Mouse (Mus musculus) neural tube, embryonic 12.5 days (tissue): Measurements from ENCODE around the gene LTO1. TPM values are rescaled to one million over a fixed set of nuclear protein-coding genes. Genes with fewer than 3 reads are reported as not detected.

ENCODE experiments used
- ATAC-seq: fragments of 200-750 bp; cut with Nextera tagmentation; 2 replicates; pipeline ENCODE4 v1.8.0; 2017; ENCODE audit warnings: low read depth, mild to moderate bottlenecking, moderate TSS enrichment, moderate library complexity; ENCODE audit not compliant: low FRiP score
- H3K27ac ChIP-seq: fragments of 300-500 bp; sonication (generic); 2 replicates; pipeline ENCODE4 v1.5.1; 2016
- H3K27me3 ChIP-seq: fragments of 300-500 bp; sonication (generic); replicated peaks from 2 replicates; pipeline ENCODE4 v1.6.1; 2016; ENCODE audit warnings: mild to moderate bottlenecking
- H3K36me3 ChIP-seq: fragments of 300-500 bp; sonication (generic); 2 replicates; pipeline ENCODE4 v1.6.1; 2016; ENCODE audit warnings: mild to moderate bottlenecking
- H3K4me1 ChIP-seq: fragments of 300-500 bp; sonication (generic); 2 replicates; pipeline ENCODE4 v1.6.1; 2016
- H3K4me2 ChIP-seq: fragments of 300-500 bp; sonication (generic); replicated peaks from 2 replicates; pipeline ENCODE4 v1.6.1; 2016; ENCODE audit warnings: mild to moderate bottlenecking
- H3K4me3 ChIP-seq: fragments of 300-500 bp; sonication (generic); 2 replicates; pipeline ENCODE4 v1.5.1; 2016
- H3K9ac ChIP-seq: fragments of 300-500 bp; sonication (generic); 2 replicates; pipeline ENCODE4 v1.6.1; 2016; ENCODE audit warnings: mild to moderate bottlenecking
- H3K9me3 ChIP-seq: fragments of 300-500 bp; sonication (generic); 2 replicates; pipeline ENCODE4 v1.6.1; 2016; ENCODE audit warnings: mild to moderate bottlenecking
- WGBS: fragments of 180-500 bp; shearing (Covaris S2); methylation state at CpG from one replicate; pipeline ENCODE4 v1.1.7; 2016; 5-methylcytosine and 5-hydroxymethylcytosine counted together
- polyA plus RNA-seq: library from polyadenylated mRNA; unstranded; fragments of >200 nt; fragmentation: Nextera tagmentation; extraction: Ambion mirVana; gene quantifications from 2 replicates; pipeline ENCODE4 v1.2.1, GENCODE M21; 2016

Gene LTO1
- polyA plus RNA-seq, 1 experiment from 2014 or later, result 36.7 TPM

- no peak for ATAC-seq
- Histone ChIP-seq H3K4me3 (no peak overlapping the region), H3K4me1 (peaks cover 33% of the 10 kb centered on the region), H3K27ac (no peak overlapping the region), H3K36me3 (peaks cover 37% of the 10 kb centered on the region), H3K9ac (no peak overlapping the region), H3K4me2 (no peak overlapping the region), H3K9me3 (no peaks in the 10 kb centered on the region), H3K27me3 (peaks cover 8% of the 10 kb centered on the region; the same call in 1 of the 2 replicates)
- 54% methylated on average over 5 of the region's 5 CpGs for WGBS
These were observed 20.0 kb downstream of the LTO1 start for GRCm38 (mm10) chr7:144934901-144935300.

GRCm38 (mm10) chr7:144935563-144935962 is 20.7 kb downstream of the LTO1 start:
- H3K9ac ChIP-seq, result no peak overlapping the region
- H3K27me3 ChIP-seq, result peaks cover 9% of the 10 kb centered on the region; the same call in 1 of the 2 replicates
- H3K27ac ChIP-seq, result no peak overlapping the region
- H3K36me3 ChIP-seq, result peaks cover 37% of the 10 kb centered on the region
- no peak overlapping the region for H3K4me3 ChIP-seq
- WGBS, result 60% methylated on average over 5 of the region's 5 CpGs
- H3K4me2 ChIP-seq, result no peak overlapping the region
- ATAC-seq, result no peak
- H3K4me1 ChIP-seq, result peaks cover 35% of the 10 kb centered on the region
- H3K9me3 ChIP-seq, result no peaks in the 10 kb centered on the region

GRCm38 (mm10) chr7:144936311-144936880 is 21.5 kb downstream of the LTO1 start:
- 84% methylated on average over 4 of the region's 4 CpGs for WGBS
- ATAC-seq, result no peak
- H3K4me1 ChIP-seq, result peaks cover 41% of the 10 kb centered on the region
- H3K4me3 ChIP-seq, result no peak overlapping the region
- no peak overlapping the region for H3K9ac ChIP-seq
- peak overlapping the region; percentile 80; the same call in 1 of the 2 replicates for H3K4me2 ChIP-seq
- peaks cover 37% of the 10 kb centered on the region for H3K36me3 ChIP-seq
- peaks cover 11% of the 10 kb centered on the region; the same call in 1 of the 2 replicates for H3K27me3 ChIP-seq
- H3K27ac ChIP-seq, result no peak overlapping the region
- no peaks in the 10 kb centered on the region for H3K9me3 ChIP-seq

- peaks cover 50% of the 10 kb centered on the region for H3K4me1 ChIP-seq
- peak overlapping the region; percentile 80 for H3K9ac ChIP-seq
- 2% methylated on average over 20 of the region's 20 CpGs for WGBS
- ATAC-seq, result peak; percentile 48
- H3K9me3 ChIP-seq, result no peaks in the 10 kb centered on the region
- peaks cover 35% of the 10 kb centered on the region for H3K36me3 ChIP-seq
- H3K27ac ChIP-seq, result no peak overlapping the region
- peaks cover 20% of the 10 kb centered on the region for H3K27me3 ChIP-seq
- H3K4me3 ChIP-seq, result peak overlapping the region; percentile 61
- H3K4me2 ChIP-seq, result peak overlapping the region; percentile 80
These were observed 22.6 kb downstream of the LTO1 start for GRCm38 (mm10) chr7:144937490-144937889.

- under 1% methylated on average over 39 of the region's 39 CpGs for WGBS
These were observed 23.1 kb downstream of the LTO1 start for GRCm38 (mm10) chr7:144937899-144938517.

GRCm38 (mm10) chr7:144938661-144939343 is 23.9 kb downstream of the LTO1 start:
- peak overlapping the region; percentile 61 for H3K4me3 ChIP-seq
- WGBS, result under 1% methylated on average over 32 of the region's 32 CpGs
- peaks cover 61% of the 10 kb centered on the region for H3K4me1 ChIP-seq
- H3K4me2 ChIP-seq, result peak overlapping the region; percentile 80
- H3K27ac ChIP-seq, result no peak overlapping the region
- H3K9me3 ChIP-seq, result no peaks in the 10 kb centered on the region
- no peak for ATAC-seq
- peaks cover 22% of the 10 kb centered on the region for H3K36me3 ChIP-seq
- peak overlapping the region; percentile 80 for H3K9ac ChIP-seq
- H3K27me3 ChIP-seq, result peaks cover 27% of the 10 kb centered on the region

More at GRCm38 (mm10) chr7:144937899-144938517, 23.1 kb downstream of the LTO1 start:
- peaks cover 55% of the 10 kb centered on the region for H3K4me1 ChIP-seq
- peaks cover 25% of the 10 kb centered on the region for H3K27me3 ChIP-seq
- no peak for ATAC-seq
- H3K36me3 ChIP-seq, result peaks cover 30% of the 10 kb centered on the region
- 0 out of 2 replicates have a peak overlapping the region, but pooled peaks have one; percentile 20 for H3K27ac ChIP-seq
- H3K4me3 ChIP-seq, result peak overlapping the region; percentile 61
- H3K4me2 ChIP-seq, result peak overlapping the region; percentile 80
- peak overlapping the region; percentile 80 for H3K9ac ChIP-seq
- H3K9me3 ChIP-seq, result no peaks in the 10 kb centered on the region

GRCm38 (mm10) chr7:144939344-144940002 is 24.6 kb downstream of the LTO1 start, which contains the start of gene Ccnd1:
Gene Ccnd1 (minus strand): TSS chr7:144939925.
- Histone ChIP-seq H3K9ac (peak within 1 kb of the TSS; percentile 80), H3K4me2 (peak within 1 kb of the TSS; percentile 80), H3K9me3 (no peaks in the 10 kb centered on the region), H3K36me3 (peaks cover 15% of the 10 kb centered on the region), H3K4me3 (peak within 1 kb of the TSS; percentile 61), H3K27me3 (peaks cover 27% of the 10 kb centered on the region), H3K27ac (peak within 1 kb of the TSS; percentile 39; the same call in 1 of the 2 replicates), H3K4me1 (peaks cover 61% of the 10 kb centered on the region)
- WGBS, result under 1% methylated on average over 39 of the region's 45 CpGs
- ATAC-seq, result peak; percentile 29

- ATAC-seq, result no peak
- Histone ChIP-seq H3K27me3 (peaks cover 27% of the 10 kb centered on the region), H3K4me1 (peaks cover 61% of the 10 kb centered on the region), H3K4me3 (peak overlapping the region; percentile 61), H3K9ac (peak overlapping the region; percentile 40; the same call in 1 of the 2 replicates), H3K4me2 (peak overlapping the region; percentile 80), H3K9me3 (no peaks in the 10 kb centered on the region), H3K36me3 (peaks cover 10% of the 10 kb centered on the region), H3K27ac (0 out of 2 replicates have a peak overlapping the region, but pooled peaks have one; percentile 39)
- WGBS, result under 1% methylated on average over 22 of the region's 22 CpGs
These were observed 25.2 kb downstream of the LTO1 start for GRCm38 (mm10) chr7:144940003-144940571.

GRCm38 (mm10) chr7:144940585-144940984 is 25.7 kb downstream of the LTO1 start:
- H3K36me3 ChIP-seq, result peaks cover 10% of the 10 kb centered on the region
- no peak overlapping the region; the same call in 1 of the 2 replicates for H3K4me3 ChIP-seq
- under 1% methylated on average over 11 of the region's 11 CpGs for WGBS
- H3K9ac ChIP-seq, result no peak overlapping the region
- H3K9me3 ChIP-seq, result no peaks in the 10 kb centered on the region
- peaks cover 61% of the 10 kb centered on the region for H3K4me1 ChIP-seq
- peaks cover 27% of the 10 kb centered on the region for H3K27me3 ChIP-seq
- peak overlapping the region; percentile 80 for H3K4me2 ChIP-seq
- no peak overlapping the region for H3K27ac ChIP-seq
- ATAC-seq, result no peak

GRCm38 (mm10) chr7:144941242-144941831 is 26.4 kb downstream of the LTO1 start:
- peak overlapping the region; percentile 54 for H3K9ac ChIP-seq
- no peaks in the 10 kb centered on the region for H3K9me3 ChIP-seq
- H3K4me3 ChIP-seq, result peak overlapping the region; percentile 43
- peaks cover 54% of the 10 kb centered on the region for H3K4me1 ChIP-seq
- H3K4me2 ChIP-seq, result peak overlapping the region; percentile 80
- H3K27ac ChIP-seq, result peak overlapping the region; percentile 64
- H3K36me3 ChIP-seq, result peaks cover 6% of the 10 kb centered on the region
- ATAC-seq, result peak; percentile 69
- peaks cover 27% of the 10 kb centered on the region for H3K27me3 ChIP-seq
- WGBS, result under 1% methylated on average over 39 of the region's 39 CpGs

- Histone ChIP-seq H3K27ac (no peak overlapping the region), H3K9me3 (no peaks in the 10 kb centered on the region), H3K27me3 (peaks cover 27% of the 10 kb centered on the region), H3K4me1 (peaks cover 46% of the 10 kb centered on the region), H3K36me3 (no peaks in the 10 kb centered on the region), H3K4me2 (peak overlapping the region; percentile 80), H3K4me3 (peak overlapping the region; percentile 31), H3K9ac (0 out of 2 replicates have a peak overlapping the region, but pooled peaks have one; percentile 1)
- under 1% methylated on average over 35 of the region's 35 CpGs for WGBS
- ATAC-seq, result no peak
These were observed 27.3 kb downstream of the LTO1 start for GRCm38 (mm10) chr7:144942071-144942743.
